Mouse (Mus musculus) liver, postnatal 0 days (tissue): ENCODE measurements around the gene Fhl1.

Experiments used
- CTCF ChIP-seq: sonication (generic); IDR thresholded peaks from 2 replicates; pipeline ENCODE4 v1.5.1; 2016; ENCODE audit warnings: antibody characterized with exemption, low read depth
- EP300 ChIP-seq: IDR thresholded peaks from 2 replicates; pipeline ENCODE4 v1.6.1; 2016; ENCODE audit warnings: antibody characterized with exemption, low read depth, mild to moderate bottlenecking

DNA sequence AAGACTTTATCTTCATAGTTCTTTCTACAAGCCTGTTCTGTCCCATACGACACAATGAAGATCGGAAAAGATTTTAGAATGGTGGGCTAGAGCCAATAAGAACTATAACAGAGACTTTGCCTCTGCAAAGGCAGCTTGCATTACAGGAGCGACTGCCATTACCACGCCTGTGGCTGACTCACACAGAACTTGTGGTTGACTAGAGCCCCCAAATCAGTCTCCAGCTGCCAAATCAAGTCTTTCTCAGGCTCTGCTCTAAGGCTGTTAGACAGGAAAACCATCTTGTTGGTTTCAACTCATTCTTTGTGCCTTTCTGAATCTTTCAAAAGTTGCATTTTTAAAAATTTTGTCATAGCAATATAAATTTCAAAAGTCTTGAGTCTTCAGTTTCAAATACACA, 33.7 kb upstream of the Fhl1 start:
- TF ChIP-seq CTCF (no peak), EP300 (no peak)
